Mouse (Mus musculus): ENCODE data around the gene Mapk13. TPM values are rescaled to one million over a fixed set of nuclear protein-coding genes. Genes with fewer than 3 reads are reported as not detected.
A peak's percentile ranks its signal among the peaks of the same experiment; 100 is the strongest.

The Mapk13 gene
- polyA plus RNA-seq, 1 experiment from 2014 or later, result 0.82 TPM

DNA sequence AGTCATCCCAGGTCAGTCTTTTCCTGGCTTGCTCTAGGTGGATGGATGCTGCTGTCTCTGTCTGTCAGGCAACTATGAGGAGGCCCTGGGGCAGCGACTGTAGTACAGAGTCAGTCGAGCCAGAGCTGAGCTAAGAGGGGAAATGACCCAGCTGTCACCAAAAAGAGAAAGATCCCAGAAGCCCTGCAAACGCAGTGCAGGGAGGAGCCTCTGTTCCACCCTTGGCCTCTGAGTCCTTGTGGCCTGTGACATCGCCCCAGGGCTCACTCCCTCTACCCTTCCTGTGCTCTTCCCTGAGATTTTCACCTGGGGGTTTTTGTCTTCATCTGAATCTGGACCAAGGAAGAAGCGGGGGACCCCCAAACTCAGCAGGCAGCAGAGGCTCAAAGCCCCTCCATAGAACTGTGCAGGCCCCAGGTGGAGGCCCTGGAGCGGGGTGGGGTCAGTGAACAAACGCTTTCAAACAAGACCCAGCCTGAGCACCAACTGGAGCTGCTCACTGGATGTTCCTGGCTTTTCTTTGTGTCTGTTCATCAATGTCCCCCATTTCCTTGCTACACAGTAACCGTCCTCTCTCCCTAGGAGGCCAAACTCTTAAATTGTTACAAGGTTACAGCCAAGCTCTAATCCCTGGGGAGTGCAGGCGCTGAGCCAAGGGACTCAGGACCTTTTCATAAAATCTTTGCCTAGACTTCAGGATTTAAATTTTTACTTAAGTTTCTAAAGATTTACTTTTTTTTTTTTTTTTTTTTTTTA, 12.4 kb downstream of the Mapk13 start:
- 47% methylated on average over 9 of the region's 9 CpGs for WGBS
- Histone ChIP-seq H3K9ac (ENCODE audit: low read depth, low read length) (peak overlapping the region; percentile 14; the same call in 1 of the 2 replicates), H3K27ac (ENCODE audit: low read length) (no peak overlapping the region), H3K4me1 (ENCODE audit: control insufficient read depth, insufficient read depth, low read length) (no peaks in the 10 kb centered on the region), H3K27me3 (ENCODE audit: control insufficient read depth, insufficient read depth, low read depth, low read length) (no peaks in the 10 kb centered on the region), H3K36me3 (ENCODE audit: control insufficient read depth, insufficient read depth, low read length) (no peaks in the 10 kb centered on the region), H3K4me2 (ENCODE audit: low read length) (no peak overlapping the region), H3K4me3 (ENCODE audit: low read depth, low read length) (no peak overlapping the region), H3K9me3 (replicated peaks; ENCODE audit: control insufficient read depth, low read length, poor library complexity, severe bottlenecking) (no peaks in the 10 kb centered on the region)
- no peak for ATAC-seq

DNA sequence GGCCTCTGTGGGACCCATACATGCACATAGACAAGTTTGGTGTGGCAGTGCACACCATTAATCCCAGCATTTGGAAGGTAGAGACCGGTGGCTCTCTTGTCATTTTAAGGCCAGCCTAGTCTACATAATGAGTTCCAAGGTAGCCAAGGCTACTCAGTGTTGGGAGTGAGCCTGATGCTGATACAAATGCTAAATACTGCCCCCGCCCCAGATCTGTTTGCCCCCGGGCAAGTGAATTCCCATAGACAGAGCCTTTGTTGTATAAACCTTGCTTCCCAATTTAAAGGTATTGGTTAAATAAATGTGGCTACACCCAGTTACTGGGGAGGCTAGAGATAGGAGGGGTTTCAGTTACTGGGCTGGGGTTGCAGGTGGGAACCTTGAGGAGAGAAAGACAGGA, 15.9 kb downstream of the Mapk13 start:
- ATAC-seq, result no peak
- H3K4me1 ChIP-seq (ENCODE audit: control insufficient read depth, insufficient read depth, low read length), result no peaks in the 10 kb centered on the region
- no peak overlapping the region for H3K9ac ChIP-seq (ENCODE audit: low read depth, low read length)
- no peak overlapping the region for H3K4me3 ChIP-seq (ENCODE audit: low read depth, low read length)
- no peak overlapping the region for H3K4me2 ChIP-seq (ENCODE audit: low read length)
- H3K36me3 ChIP-seq (ENCODE audit: control insufficient read depth, insufficient read depth, low read length), result no peaks in the 10 kb centered on the region
- H3K27ac ChIP-seq (ENCODE audit: low read length), result no peak overlapping the region
- 89% methylated on average over 3 of the region's 3 CpGs for WGBS
- no peaks in the 10 kb centered on the region for H3K9me3 ChIP-seq (replicated peaks; ENCODE audit: control insufficient read depth, low read length, poor library complexity, severe bottlenecking)
- H3K27me3 ChIP-seq (ENCODE audit: control insufficient read depth, insufficient read depth, low read depth, low read length), result no peaks in the 10 kb centered on the region

DNA sequence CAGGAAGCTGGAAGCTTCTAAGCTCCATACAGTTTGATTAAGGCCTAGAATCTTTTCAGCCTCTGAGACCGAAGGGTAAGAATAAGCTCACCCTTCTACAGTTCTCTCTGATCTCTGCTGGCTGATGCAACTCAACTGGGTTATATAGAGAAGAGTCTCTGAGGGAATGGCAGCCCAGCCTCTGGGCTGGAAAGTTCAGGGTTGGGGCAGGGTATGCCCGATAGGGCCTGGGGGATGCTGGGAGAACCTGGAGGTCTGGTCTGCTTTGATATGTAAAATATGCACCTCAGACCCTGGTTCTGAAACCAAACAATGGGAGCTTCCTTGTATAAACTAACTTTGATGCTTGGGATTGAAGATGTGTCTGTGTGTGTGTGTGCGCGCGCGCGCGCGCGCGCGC, 18.4 kb downstream of the Mapk13 start:
- Histone ChIP-seq H3K4me3 (ENCODE audit: low read depth, low read length) (no peak overlapping the region), H3K4me2 (ENCODE audit: low read length) (no peak overlapping the region), H3K4me1 (ENCODE audit: control insufficient read depth, insufficient read depth, low read length) (no peaks in the 10 kb centered on the region), H3K9me3 (replicated peaks; ENCODE audit: control insufficient read depth, low read length, poor library complexity, severe bottlenecking) (no peaks in the 10 kb centered on the region), H3K27ac (ENCODE audit: low read length) (no peak overlapping the region), H3K36me3 (ENCODE audit: control insufficient read depth, insufficient read depth, low read length) (no peaks in the 10 kb centered on the region), H3K9ac (ENCODE audit: low read depth, low read length) (no peak overlapping the region), H3K27me3 (ENCODE audit: control insufficient read depth, insufficient read depth, low read depth, low read length) (no peaks in the 10 kb centered on the region)
- ATAC-seq, result no peak
- WGBS, result 95% methylated on average over 12 of the region's 12 CpGs

DNA sequence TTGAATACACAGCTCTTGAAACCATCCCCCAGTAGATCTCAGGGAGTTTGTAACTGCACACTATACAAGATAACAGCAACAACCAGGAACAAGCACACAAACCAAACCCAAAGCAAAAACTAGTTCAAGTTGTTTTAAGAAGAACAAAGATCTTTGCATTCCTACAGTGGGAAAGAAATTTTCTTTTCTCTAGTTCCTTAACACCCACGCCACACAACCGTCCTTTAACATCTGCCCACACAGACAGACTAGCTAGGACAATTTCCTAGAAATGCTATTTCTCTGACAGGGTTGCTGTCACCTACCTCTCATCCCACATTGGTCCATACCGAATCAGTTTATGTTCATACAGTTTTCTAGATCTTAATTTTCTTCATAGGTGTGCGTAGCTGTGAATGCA, 27.9 kb downstream of the Mapk13 start:
- WGBS, result 92% methylated on average over 4 of the region's 4 CpGs
- no peaks in the 10 kb centered on the region for H3K9me3 ChIP-seq (replicated peaks; ENCODE audit: control insufficient read depth, low read length, poor library complexity, severe bottlenecking)

DNA sequence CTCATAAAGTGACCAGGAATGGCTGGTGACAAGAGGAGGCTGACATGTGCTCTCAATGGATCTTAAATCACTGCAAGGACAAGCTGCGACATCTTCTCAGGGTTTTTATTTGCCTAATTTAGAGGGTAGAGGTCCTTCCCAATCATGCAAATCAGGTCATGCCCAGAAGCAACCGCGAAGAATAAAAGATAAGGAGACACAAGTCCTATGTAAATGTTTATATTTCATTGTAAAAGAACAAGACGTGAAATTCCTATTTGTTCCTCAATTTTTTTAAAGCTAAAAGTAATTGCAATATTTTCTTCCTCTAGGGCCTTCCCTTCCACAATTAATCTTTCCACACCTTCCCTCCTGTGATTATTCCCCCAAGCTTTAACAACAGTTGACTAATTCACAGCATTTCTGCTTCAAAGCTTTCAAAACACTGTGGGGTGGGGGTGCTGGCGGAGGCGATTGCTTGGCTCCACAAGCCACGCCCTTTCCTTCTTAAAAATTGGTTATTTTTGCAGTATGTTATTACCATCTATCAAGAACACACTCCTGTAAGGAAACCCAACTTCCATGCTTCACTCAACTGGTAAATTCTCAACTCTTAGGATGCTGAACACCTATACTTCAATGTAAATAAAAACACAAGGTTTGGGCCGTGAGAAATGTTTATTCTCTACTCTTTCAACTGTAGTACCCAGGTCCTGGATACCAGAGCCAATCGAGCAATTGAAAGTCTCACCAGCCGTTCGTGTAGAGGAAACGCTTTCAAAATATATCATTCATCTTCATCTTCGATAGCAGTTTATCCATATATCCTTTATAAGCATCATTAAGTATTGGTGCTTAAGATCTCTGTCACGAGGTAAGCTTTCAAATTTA, 30.4 kb downstream of the Mapk13 start:
- no peak for ATAC-seq
- Histone ChIP-seq H3K4me3 (ENCODE audit: low read depth, low read length) (peak overlapping the region; percentile 60), H3K9ac (ENCODE audit: low read depth, low read length) (no peak overlapping the region), H3K27ac (ENCODE audit: low read length) (peak overlapping the region; percentile 97), H3K4me2 (ENCODE audit: low read length) (peak overlapping the region; percentile 98), H3K9me3 (replicated peaks; ENCODE audit: control insufficient read depth, low read length, poor library complexity, severe bottlenecking) (no peaks in the 10 kb centered on the region), H3K27me3 (ENCODE audit: control insufficient read depth, insufficient read depth, low read depth, low read length) (no peaks in the 10 kb centered on the region), H3K4me1 (ENCODE audit: control insufficient read depth, insufficient read depth, low read length) (peaks cover 28% of the 10 kb centered on the region), H3K36me3 (ENCODE audit: control insufficient read depth, insufficient read depth, low read length) (no peaks in the 10 kb centered on the region)
- 14% methylated on average over 14 of the region's 14 CpGs for WGBS

More for the DNA sequence above, 27.9 kb downstream of the Mapk13 start:
- Histone ChIP-seq H3K4me2 (ENCODE audit: low read length) (no peak overlapping the region), H3K9ac (ENCODE audit: low read depth, low read length) (no peak overlapping the region), H3K27ac (ENCODE audit: low read length) (no peak overlapping the region), H3K27me3 (ENCODE audit: control insufficient read depth, insufficient read depth, low read depth, low read length) (no peaks in the 10 kb centered on the region), H3K4me3 (ENCODE audit: low read depth, low read length) (no peak overlapping the region), H3K4me1 (ENCODE audit: control insufficient read depth, insufficient read depth, low read length) (peaks cover 15% of the 10 kb centered on the region), H3K36me3 (ENCODE audit: control insufficient read depth, insufficient read depth, low read length) (no peaks in the 10 kb centered on the region)
- ATAC-seq, result no peak

DNA sequence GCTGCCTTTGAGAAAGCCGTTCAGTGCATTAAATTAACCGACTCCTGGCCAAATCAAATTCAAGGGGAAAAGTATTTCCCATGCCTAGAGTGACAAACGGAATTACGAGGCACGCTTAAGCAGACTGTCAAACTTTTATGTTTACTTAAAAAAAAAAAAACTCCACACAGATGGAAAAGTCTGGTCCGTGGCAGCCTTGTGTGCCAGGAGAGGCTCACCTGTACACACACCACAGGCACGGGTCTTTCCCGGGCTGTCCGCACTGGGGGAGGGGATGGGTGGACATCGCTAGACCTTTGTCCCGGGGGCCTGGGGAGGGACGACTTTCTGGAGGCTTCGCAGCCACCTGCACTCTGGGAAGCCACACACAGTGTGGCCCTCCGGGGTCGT, 31.2 kb downstream of the Mapk13 start:
- Histone ChIP-seq H3K27me3 (ENCODE audit: control insufficient read depth, insufficient read depth, low read depth, low read length) (no peaks in the 10 kb centered on the region), H3K4me1 (ENCODE audit: control insufficient read depth, insufficient read depth, low read length) (peaks cover 28% of the 10 kb centered on the region), H3K36me3 (ENCODE audit: control insufficient read depth, insufficient read depth, low read length) (no peaks in the 10 kb centered on the region), H3K9me3 (replicated peaks; ENCODE audit: control insufficient read depth, low read length, poor library complexity, severe bottlenecking) (no peaks in the 10 kb centered on the region), H3K4me2 (ENCODE audit: low read length) (peak overlapping the region; percentile 98), H3K9ac (ENCODE audit: low read depth, low read length) (peak overlapping the region; percentile 92), H3K27ac (ENCODE audit: low read length) (peak overlapping the region; percentile 97), H3K4me3 (ENCODE audit: low read depth, low read length) (peak overlapping the region; percentile 60)
- under 1% methylated on average over 14 of the region's 15 CpGs for WGBS
- no peak; the same call in none of the 2 replicates for ATAC-seq

DNA sequence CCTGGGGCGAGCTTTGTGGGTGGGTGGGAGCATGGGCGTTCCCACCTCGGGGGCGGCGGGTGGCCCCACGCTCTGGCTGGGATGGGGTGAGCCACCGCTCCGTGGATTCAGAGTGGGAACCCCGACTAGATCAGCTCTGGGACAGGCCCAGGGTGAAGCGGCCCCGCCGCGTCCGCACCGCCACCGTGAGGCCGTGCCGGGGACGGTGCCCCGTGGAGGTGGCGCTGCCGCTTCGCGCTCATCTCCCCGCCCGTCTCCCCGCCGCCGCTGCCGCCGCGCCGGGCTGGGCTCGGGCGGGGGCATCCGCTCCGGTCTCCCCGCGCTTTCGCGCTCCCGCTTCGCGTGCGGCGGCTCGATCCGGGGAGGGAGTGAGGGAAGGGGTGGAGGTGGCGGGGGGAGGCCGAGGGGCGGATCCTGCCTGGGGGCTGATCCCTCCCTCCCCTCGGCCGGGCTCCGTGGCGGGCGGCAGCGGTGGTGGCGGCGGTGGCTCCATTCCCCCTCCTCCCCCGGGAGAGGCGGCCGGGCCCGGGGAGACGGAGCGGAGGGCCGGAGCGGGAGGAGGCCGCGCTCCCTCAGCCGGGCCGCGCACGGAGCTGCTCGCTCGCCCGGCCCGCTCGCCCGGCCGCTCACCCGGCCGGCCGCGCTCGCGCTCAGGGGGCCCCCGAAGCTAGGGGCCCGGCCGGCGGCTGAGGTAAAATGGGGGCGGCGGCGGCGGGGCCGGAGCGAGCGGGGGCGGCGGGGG, 31.7 kb downstream of the Mapk13 start, which contains the start of gene Brpf3:
TSS of gene Brpf3 (plus strand) at position 420 of the 742 bp plus-strand sequence.
- Histone ChIP-seq H3K4me3 (ENCODE audit: low read depth, low read length) (peak within 1 kb of the TSS; percentile 60), H3K4me2 (ENCODE audit: low read length) (peak within 1 kb of the TSS; percentile 98), H3K27me3 (ENCODE audit: control insufficient read depth, insufficient read depth, low read depth, low read length) (no peaks in the 10 kb centered on the region), H3K27ac (ENCODE audit: low read length) (peak within 1 kb of the TSS; percentile 97), H3K9me3 (replicated peaks; ENCODE audit: control insufficient read depth, low read length, poor library complexity, severe bottlenecking) (no peaks in the 10 kb centered on the region), H3K9ac (ENCODE audit: low read depth, low read length) (peak within 1 kb of the TSS; percentile 92), H3K36me3 (ENCODE audit: control insufficient read depth, insufficient read depth, low read length) (0 out of 2 replicates have a peak, but pooled peaks cover under 1% of the 10 kb centered on the region), H3K4me1 (ENCODE audit: control insufficient read depth, insufficient read depth, low read length) (peaks cover 28% of the 10 kb centered on the region)
- WGBS, result under 1% methylated on average over 27 of the region's 99 CpGs
- peak; percentile 78 for ATAC-seq

DNA sequence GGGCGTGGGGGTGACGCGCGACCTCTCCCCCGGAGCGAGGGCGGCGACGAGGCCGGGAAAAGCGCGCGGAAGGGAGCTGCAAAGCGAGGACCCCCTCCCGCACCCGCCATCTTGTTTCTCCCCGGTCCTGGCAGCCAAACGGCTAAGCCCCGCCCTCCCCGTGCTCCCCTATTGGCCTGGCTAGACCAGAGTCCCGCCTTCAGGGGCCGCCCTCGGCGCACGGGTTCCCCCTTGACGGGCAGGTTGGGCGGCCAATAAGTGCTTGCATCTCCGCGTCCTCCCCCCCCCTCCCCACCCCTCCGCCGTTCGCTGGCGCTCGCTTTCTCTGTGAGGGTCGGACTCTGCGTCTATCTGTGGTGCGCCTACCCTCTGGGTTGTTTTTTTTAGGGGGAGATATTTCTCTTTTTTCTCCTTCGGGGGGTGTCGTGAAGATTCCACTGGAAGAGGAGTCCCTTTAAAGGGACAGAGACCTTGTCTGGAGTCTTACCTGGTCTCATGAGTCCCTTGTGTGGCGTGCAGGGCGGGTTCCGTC, 32.4 kb downstream of the Mapk13 start:
- ATAC-seq, result peak; percentile 99

More for the DNA sequence above, 32.4 kb downstream of the Mapk13 start:
- Histone ChIP-seq H3K4me1 (ENCODE audit: control insufficient read depth, insufficient read depth, low read length) (peaks cover 28% of the 10 kb centered on the region), H3K27ac (ENCODE audit: low read length) (peak overlapping the region; percentile 97), H3K9ac (ENCODE audit: low read depth, low read length) (peak overlapping the region; percentile 92), H3K4me2 (ENCODE audit: low read length) (peak overlapping the region; percentile 98), H3K27me3 (ENCODE audit: control insufficient read depth, insufficient read depth, low read depth, low read length) (no peaks in the 10 kb centered on the region), H3K9me3 (replicated peaks; ENCODE audit: control insufficient read depth, low read length, poor library complexity, severe bottlenecking) (no peaks in the 10 kb centered on the region), H3K4me3 (ENCODE audit: low read depth, low read length) (peak overlapping the region; percentile 60), H3K36me3 (ENCODE audit: control insufficient read depth, insufficient read depth, low read length) (peaks cover 7% of the 10 kb centered on the region)
- 0% methylated on average over 25 of the region's 42 CpGs for WGBS
